Mouse (Mus musculus) forebrain, embryonic 13.5 days (tissue): ENCODE data around the gene Tuft1. TPM values are rescaled to one million over a fixed set of nuclear protein-coding genes. Genes with fewer than 3 reads are reported as not detected.
"Not testable (repeated sequence)": the region's sequence is repeated elsewhere in the genome, so short reads cannot be mapped to it uniquely, and the experiment has no call there.

Source experiments
- ATAC-seq: fragments of 200-750 bp; cut with Nextera tagmentation; 2 replicates; pipeline ENCODE4 v1.8.0; 2017
- H3K27ac ChIP-seq: fragments of 300-500 bp; sonication (generic); 2 replicates; pipeline ENCODE4 v1.5.1; 2015; ENCODE audit warnings: inconsistent platforms, mild to moderate bottlenecking, moderate library complexity
- H3K27me3 ChIP-seq: fragments of 300-500 bp; sonication (generic); 2 replicates; pipeline ENCODE4 v1.6.1; 2015; ENCODE audit warnings: mild to moderate bottlenecking, inconsistent platforms
- H3K36me3 ChIP-seq: fragments of 300-500 bp; sonication (generic); 2 replicates; pipeline ENCODE4 v1.6.1; 2015; ENCODE audit warnings: mild to moderate bottlenecking, inconsistent platforms; ENCODE audit not compliant: poor library complexity, severe bottlenecking
- H3K4me1 ChIP-seq: fragments of 300-500 bp; sonication (generic); 2 replicates; pipeline ENCODE4 v1.6.1; 2015; ENCODE audit warnings: inconsistent platforms
- H3K4me2 ChIP-seq: fragments of 300-500 bp; sonication (generic); 2 replicates; pipeline ENCODE4 v1.6.1; 2015; ENCODE audit warnings: inconsistent platforms, mild to moderate bottlenecking, moderate library complexity
- H3K4me3 ChIP-seq: fragments of 300-500 bp; sonication (generic); 2 replicates; pipeline ENCODE4 v1.5.1; 2015; ENCODE audit warnings: mild to moderate bottlenecking, inconsistent platforms
- H3K9ac ChIP-seq: fragments of 300-500 bp; sonication (generic); 2 replicates; pipeline ENCODE4 v1.6.1; 2015; ENCODE audit warnings: mild to moderate bottlenecking, inconsistent platforms
- H3K9me3 ChIP-seq: fragments of 300-500 bp; sonication (generic); replicated peaks from 2 replicates; pipeline ENCODE4 v1.6.1; 2016; ENCODE audit warnings: inconsistent platforms
- WGBS: fragments of 180-500 bp; shearing (Covaris S2); methylation state at CpG from one replicate; pipeline ENCODE4 v1.1.7; 2015; 5-methylcytosine and 5-hydroxymethylcytosine counted together
- polyA plus RNA-seq: library from polyadenylated mRNA; unstranded; fragments of >200 nt; fragmentation: Nextera tagmentation; extraction: Ambion mirVana; gene quantifications from 2 replicates; pipeline ENCODE4 v1.2.1, GENCODE M21; 2015

Gene Tuft1
- polyA plus RNA-seq, 1 experiment from 2014 or later = 2.2 TPM

GRCm38 (mm10) chr3:94653967-94654366 lies 4.7 kb downstream of the Tuft1 start:
- 60% methylated on average over 1 of the region's 1 CpGs for WGBS
- H3K4me1 ChIP-seq = peaks cover 14% of the 10 kb centered on the region
- not testable (repeated sequence) for H3K4me3 ChIP-seq, ATAC-seq, H3K36me3 ChIP-seq, H3K4me2 ChIP-seq, H3K9ac ChIP-seq, H3K27me3 ChIP-seq, H3K27ac ChIP-seq, H3K9me3 ChIP-seq

DNA sequence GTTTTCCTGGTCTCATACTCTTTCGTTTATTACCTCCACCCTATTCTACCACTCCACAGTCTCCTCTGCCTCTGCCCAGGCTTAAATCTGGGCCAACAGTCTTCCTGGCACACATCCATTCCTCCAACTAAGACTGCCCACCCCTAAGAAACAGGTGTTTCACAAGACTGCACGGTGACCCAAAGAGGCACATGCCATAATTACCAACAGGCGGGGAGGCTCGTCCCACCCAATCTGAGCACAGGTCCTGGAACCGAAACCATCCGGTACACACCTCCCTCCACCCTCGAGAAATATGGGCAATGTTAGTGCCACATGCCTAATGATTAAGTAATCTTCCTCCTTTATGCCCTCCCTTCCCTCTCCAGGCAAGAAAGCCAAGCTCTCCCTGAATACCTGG lies 8.3 kb downstream of the Tuft1 start:
- H3K36me3 ChIP-seq = no peaks in the 10 kb centered on the region

GRCm38 (mm10) chr3:94648755-94649590 lies 9.7 kb downstream of the Tuft1 start:
- no peak for ATAC-seq
- 24% methylated on average over 6 of the region's 6 CpGs for WGBS

More for the DNA sequence above, 8.3 kb downstream of the Tuft1 start:
- no peak overlapping the region for H3K4me3 ChIP-seq
- no peak overlapping the region for H3K4me2 ChIP-seq
- H3K4me1 ChIP-seq = peaks cover 10% of the 10 kb centered on the region
- H3K27ac ChIP-seq = no peak overlapping the region
- H3K27me3 ChIP-seq = no peaks in the 10 kb centered on the region
- no peak for ATAC-seq
- 85% methylated on average over 7 of the region's 7 CpGs for WGBS
- no peaks in the 10 kb centered on the region for H3K9me3 ChIP-seq
- no peak overlapping the region for H3K9ac ChIP-seq

DNA sequence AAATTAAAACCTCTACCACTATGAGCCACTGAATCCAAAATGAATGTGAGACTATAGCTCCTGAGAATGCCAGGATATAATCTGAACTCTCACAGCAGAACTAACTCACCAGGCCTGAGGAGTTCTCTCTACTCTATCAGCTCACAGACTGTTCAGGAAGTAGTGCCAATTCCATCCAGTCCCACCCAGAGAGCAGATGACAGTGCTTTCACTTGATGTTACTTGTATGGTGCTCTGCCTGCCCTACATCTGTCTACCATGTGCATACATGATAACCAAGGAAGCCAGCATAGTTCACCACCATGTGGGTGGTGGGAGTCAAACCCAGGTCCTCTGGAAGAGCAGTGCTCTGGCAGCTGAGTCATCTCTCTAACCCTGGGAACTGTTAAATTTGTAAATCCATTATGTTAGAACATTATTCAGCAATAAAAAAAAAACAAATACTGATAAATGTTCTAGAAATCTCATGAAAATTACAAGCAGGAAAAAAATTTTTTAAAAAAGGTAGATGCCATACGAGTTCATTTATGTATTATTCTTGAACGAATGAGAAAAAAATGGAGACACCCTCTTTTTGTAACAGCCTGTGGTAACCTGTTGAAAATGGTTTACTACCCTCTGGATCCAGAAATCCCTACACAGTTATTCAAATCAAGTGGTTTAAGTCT lies 16.0 kb downstream of the Tuft1 start, which contains the start of gene Gm10972:
Gene Gm10972, plus strand, starts transcription at position 618 of the 668 bp plus-strand sequence.
- H3K9me3 ChIP-seq, H3K4me1 ChIP-seq, H3K36me3 ChIP-seq, H3K9ac ChIP-seq, ATAC-seq, H3K4me3 ChIP-seq, H3K27me3 ChIP-seq, H3K27ac ChIP-seq, H3K4me2 ChIP-seq: not testable (repeated sequence)
- 78% methylated on average over 2 of the region's 2 CpGs for WGBS

More at GRCm38 (mm10) chr3:94648755-94649590, 9.7 kb downstream of the Tuft1 start:
- no peak overlapping the region for H3K27ac ChIP-seq
- peaks cover 10% of the 10 kb centered on the region for H3K4me1 ChIP-seq
- no peak overlapping the region for H3K4me2 ChIP-seq
- H3K36me3 ChIP-seq = no peaks in the 10 kb centered on the region
- H3K4me3 ChIP-seq = no peak overlapping the region
- no peaks in the 10 kb centered on the region for H3K9me3 ChIP-seq
- no peaks in the 10 kb centered on the region for H3K27me3 ChIP-seq
- no peak overlapping the region for H3K9ac ChIP-seq

GRCm38 (mm10) chr3:94629876-94630275 lies 28.8 kb downstream of the Tuft1 start:
- Histone ChIP-seq H3K4me1 (no peaks in the 10 kb centered on the region), H3K4me3 (no peak overlapping the region), H3K9ac (no peak overlapping the region), H3K27ac (no peak overlapping the region), H3K36me3 (no peaks in the 10 kb centered on the region), H3K9me3 (no peaks in the 10 kb centered on the region), H3K4me2 (no peak overlapping the region), H3K27me3 (no peaks in the 10 kb centered on the region)
- WGBS = 88% methylated on average over 3 of the region's 3 CpGs
- no peak for ATAC-seq

DNA sequence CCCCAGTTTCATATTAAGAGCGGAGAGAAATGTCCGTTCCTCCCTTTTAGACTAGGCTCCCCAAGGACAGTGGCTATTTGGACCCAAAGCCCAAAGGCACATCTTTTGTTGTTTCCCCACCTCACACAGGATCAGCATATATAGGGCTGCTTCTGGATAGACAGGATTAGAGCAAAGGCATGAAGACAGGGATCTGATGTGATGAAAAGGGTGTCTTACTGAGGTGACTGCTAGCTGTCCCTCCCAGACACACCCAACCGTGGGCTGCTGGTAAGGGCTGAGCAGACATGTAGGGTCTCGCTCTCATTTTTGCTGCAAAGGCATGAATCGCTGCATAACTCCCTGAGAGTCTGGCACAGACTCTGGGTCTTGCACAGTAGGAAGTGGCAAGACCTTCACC lies 30.0 kb downstream of the Tuft1 start:
- no peak for ATAC-seq
- H3K4me2 ChIP-seq = no peak overlapping the region
- no peaks in the 10 kb centered on the region for H3K27me3 ChIP-seq
- no peaks in the 10 kb centered on the region for H3K9me3 ChIP-seq
- 86% methylated on average over 5 of the region's 5 CpGs for WGBS
- no peak overlapping the region for H3K27ac ChIP-seq
- H3K36me3 ChIP-seq = no peaks in the 10 kb centered on the region
- no peaks in the 10 kb centered on the region for H3K4me1 ChIP-seq
- no peak overlapping the region for H3K9ac ChIP-seq
- H3K4me3 ChIP-seq = no peak overlapping the region

DNA sequence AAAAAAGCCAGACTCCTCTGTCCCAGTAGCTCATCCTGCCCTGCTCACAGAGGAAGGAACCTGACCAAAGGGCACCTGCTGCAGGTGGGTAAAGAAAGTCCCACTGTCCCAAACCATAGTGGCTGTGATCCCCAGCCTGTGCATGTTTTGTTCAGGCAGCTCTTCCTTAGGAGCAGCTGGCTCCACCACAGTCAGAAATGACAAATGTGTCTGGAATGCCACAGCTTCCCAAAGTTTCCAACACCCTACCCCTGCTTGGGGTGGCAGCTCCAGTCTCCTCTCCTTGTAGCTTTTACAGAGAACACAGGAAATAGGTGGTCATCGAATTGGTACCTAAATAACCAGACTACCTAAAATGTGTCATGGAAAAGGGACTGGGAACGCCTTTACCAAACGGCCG lies 34.4 kb downstream of the Tuft1 start:
- Histone ChIP-seq H3K4me1 (no peaks in the 10 kb centered on the region), H3K36me3 (no peaks in the 10 kb centered on the region), H3K27ac (no peak overlapping the region), H3K9me3 (no peaks in the 10 kb centered on the region), H3K4me2 (no peak overlapping the region), H3K27me3 (no peaks in the 10 kb centered on the region), H3K9ac (no peak overlapping the region), H3K4me3 (no peak overlapping the region)
- no peak for ATAC-seq
- 92% methylated on average over 4 of the region's 4 CpGs for WGBS

DNA sequence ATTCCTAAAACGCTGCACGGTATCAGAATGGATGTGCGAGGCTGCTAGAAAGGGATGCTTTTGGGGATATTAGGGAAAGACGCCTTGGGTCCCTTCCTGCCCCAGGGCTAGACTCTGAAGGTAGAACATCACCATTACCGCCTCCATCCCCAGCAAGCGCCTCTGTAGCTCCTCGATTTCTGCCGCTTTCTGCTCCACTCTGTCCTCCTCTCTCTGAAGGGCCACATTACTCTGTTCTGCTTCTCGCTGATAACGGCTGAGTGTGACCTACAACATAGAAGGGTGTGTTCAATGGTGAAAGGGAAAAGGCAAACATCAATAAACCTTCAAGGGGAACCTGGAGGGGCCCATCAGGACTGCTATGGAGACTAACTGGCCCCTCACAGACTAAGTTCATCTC lies 36.1 kb downstream of the Tuft1 start:
- no peaks in the 10 kb centered on the region for H3K36me3 ChIP-seq
- H3K27me3 ChIP-seq = no peaks in the 10 kb centered on the region
- no peak overlapping the region for H3K27ac ChIP-seq
- WGBS = 93% methylated on average over 10 of the region's 10 CpGs
- H3K4me2 ChIP-seq = no peak overlapping the region
- no peak overlapping the region for H3K9ac ChIP-seq
- ATAC-seq = no peak
- no peak overlapping the region for H3K4me3 ChIP-seq
- no peaks in the 10 kb centered on the region for H3K4me1 ChIP-seq
- no peaks in the 10 kb centered on the region for H3K9me3 ChIP-seq

DNA sequence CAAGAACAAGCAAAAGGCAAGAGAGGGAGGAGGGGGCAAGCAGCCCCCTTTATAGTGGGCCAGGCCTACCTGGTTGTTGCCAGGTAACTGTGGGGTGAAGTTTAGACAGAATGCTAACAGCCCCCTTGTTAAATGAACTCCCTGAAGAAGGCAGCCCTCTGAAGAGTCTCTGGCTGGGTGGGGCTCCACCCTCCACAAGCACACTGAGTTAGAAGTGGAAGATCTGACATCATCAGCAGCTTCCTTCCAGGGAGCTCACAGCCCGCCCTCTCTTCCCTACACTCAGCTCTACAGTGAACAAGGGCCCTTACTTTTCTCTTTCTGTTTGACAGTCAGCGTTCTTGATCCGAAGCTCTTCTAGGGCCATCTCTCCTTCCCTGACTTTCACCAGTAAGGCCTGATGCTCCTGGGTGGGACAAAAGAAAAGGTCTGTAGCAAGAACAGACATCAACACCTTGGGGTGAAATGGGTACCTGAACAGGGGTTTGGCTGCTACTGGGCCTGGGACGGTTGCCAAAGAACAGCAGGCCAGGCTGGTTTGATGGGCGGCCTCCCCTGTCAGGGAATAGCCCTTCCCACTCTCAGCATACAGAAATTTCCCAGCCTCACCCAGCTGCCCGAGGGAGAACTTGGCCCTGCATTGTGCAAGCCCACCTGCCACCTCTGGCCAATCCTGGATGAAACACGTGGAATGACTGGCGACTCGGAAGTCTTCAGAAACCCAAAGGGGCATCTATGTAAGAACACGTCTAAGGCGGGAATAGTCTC lies 36.7 kb downstream of the Tuft1 start:
- 82% methylated on average over 11 of the region's 11 CpGs for WGBS
- no peak for ATAC-seq

DNA sequence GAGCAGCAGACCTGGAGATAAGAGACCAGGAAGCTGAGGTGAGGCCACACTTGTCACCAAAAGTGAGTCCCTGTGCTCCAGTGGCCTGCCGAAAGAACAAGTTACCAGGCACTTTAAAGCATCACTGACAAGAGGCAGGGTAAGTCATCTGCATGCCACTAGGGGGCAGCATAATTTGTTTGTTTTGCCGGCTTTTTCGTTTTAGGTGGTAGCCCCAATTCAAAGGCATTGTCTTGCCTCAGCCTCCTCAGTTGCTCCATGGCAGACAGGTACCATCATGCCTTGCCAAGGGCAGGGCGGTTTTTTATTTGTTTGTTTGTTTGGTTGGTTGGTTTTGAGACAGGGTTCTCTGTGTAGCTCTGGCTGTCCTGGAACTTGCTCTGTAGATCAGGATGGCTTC lies 42.0 kb downstream of the Tuft1 start:
- no peaks in the 10 kb centered on the region for H3K4me1 ChIP-seq
- no peak overlapping the region for H3K4me3 ChIP-seq
- H3K27me3 ChIP-seq = no peaks in the 10 kb centered on the region
- no peaks in the 10 kb centered on the region for H3K9me3 ChIP-seq
- 66% methylated on average over 4 of the region's 4 CpGs for WGBS
- H3K36me3 ChIP-seq = no peaks in the 10 kb centered on the region
- ATAC-seq = no peak
- no peak overlapping the region for H3K9ac ChIP-seq
- H3K27ac ChIP-seq = no peak overlapping the region
- H3K4me2 ChIP-seq = no peak overlapping the region

More for the DNA sequence above, 36.7 kb downstream of the Tuft1 start:
- H3K9me3 ChIP-seq = no peaks in the 10 kb centered on the region
- no peak overlapping the region for H3K9ac ChIP-seq
- no peaks in the 10 kb centered on the region for H3K36me3 ChIP-seq
- H3K4me2 ChIP-seq = no peak overlapping the region
- no peak overlapping the region for H3K4me3 ChIP-seq
- no peaks in the 10 kb centered on the region for H3K4me1 ChIP-seq
- H3K27me3 ChIP-seq = no peaks in the 10 kb centered on the region
- H3K27ac ChIP-seq = no peak overlapping the region

DNA sequence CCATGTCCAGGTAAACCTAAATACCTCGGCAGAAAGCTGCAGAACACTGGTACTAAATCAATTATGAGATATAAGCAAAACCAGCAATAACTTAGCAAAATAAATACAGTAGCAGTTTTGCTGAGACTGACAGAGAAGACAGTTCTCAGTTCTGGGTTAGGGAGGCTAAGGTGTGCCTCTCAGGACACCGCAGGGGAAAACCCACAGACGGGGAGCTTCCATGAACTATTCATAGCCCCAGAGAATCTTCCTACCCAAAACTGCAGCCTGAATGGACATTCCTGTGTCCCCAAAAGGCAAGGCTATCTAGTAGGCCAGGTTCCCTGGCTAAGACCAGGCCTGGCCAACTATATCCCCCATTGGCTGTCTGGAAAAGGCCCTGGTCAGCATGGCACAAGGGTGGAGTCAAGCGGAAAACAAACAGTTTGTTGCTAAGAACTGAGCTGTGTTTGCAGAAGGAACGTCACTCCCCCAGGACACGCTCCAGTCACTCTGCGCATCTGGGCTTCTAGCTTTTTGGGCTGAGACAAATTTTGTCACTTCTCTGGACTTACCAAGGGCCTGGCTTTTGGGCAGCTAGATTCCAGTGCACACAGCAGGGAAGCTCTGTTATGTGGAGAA lies 45.3 kb downstream of the Tuft1 start:
- Histone ChIP-seq H3K27ac (no peak overlapping the region), H3K9me3 (no peaks in the 10 kb centered on the region), H3K36me3 (no peaks in the 10 kb centered on the region), H3K4me3 (no peak overlapping the region), H3K4me1 (no peaks in the 10 kb centered on the region), H3K9ac (no peak overlapping the region), H3K4me2 (no peak overlapping the region), H3K27me3 (no peaks in the 10 kb centered on the region)
- WGBS = 62% methylated on average over 7 of the region's 7 CpGs
- ATAC-seq = no peak

- no peak overlapping the region for H3K27ac ChIP-seq
- WGBS = 87% methylated on average over 1 of the region's 1 CpGs
- H3K4me1 ChIP-seq = no peaks in the 10 kb centered on the region
- H3K9me3 ChIP-seq = no peaks in the 10 kb centered on the region
- ATAC-seq = no peak
- no peaks in the 10 kb centered on the region for H3K27me3 ChIP-seq
- no peak overlapping the region for H3K4me3 ChIP-seq
- no peaks in the 10 kb centered on the region for H3K36me3 ChIP-seq
- H3K9ac ChIP-seq = no peak overlapping the region
- H3K4me2 ChIP-seq = no peak overlapping the region
Measured at GRCm38 (mm10) chr3:94612274-94612673, 46.4 kb downstream of the Tuft1 start.
